Mouse (Mus musculus) lung, postnatal 0 days (tissue): Measurements from ENCODE around the gene Manea.

ENCODE experiments used
- CTCF ChIP-seq: IDR thresholded peaks from 2 replicates; pipeline ENCODE4 v1.5.1; 2016; ENCODE audit warnings: antibody characterized with exemption, mild to moderate bottlenecking
- EP300 ChIP-seq: IDR thresholded peaks from 2 replicates; pipeline ENCODE4 v1.6.1; 2016; ENCODE audit warnings: antibody characterized with exemption, mild to moderate bottlenecking, control low read depth

- TF ChIP-seq CTCF (no peak), EP300 (no peak)
Observed at GRCm38 (mm10) chr4:26353643-26354231, 7.0 kb upstream of the Manea start.
